In genomic region chr13:91100417-91100816, GRCm38 (mm10) we compare ENCODE assay signal across 23 mouse cellular contexts.
DNase-seq lines count a peak whose midpoint lies in the region; ATAC-seq and TF ChIP-seq lines count a peak whose summit lies in the region.
"Had no signal": no experiment of that assay in that cellular context is flagged by ENCODE, and none has a peak within 500 bp of the region (broad histone marks: within the 10 kb centered on the region; RNA-seq: fewer than 3 reads in every experiment).

No protein-coding gene starts in this region.

- no peaks in the 10 kb centered on the region for H3K4me1 ChIP-seq in midbrain, embryonic 11.5 days (ENCODE audit: control insufficient read depth, insufficient read depth, low read length)
- no peaks in the 10 kb centered on the region for H3K4me1 ChIP-seq in midbrain, embryonic 10.5 days
- no peaks in the 10 kb centered on the region for H3K4me1 ChIP-seq in midbrain, embryonic 14.5 days (ENCODE audit: control insufficient read depth, insufficient read depth, low read length)
- H3K4me1 ChIP-seq in midbrain, postnatal 0 days (ENCODE audit: insufficient read depth, low read length) = no peaks in the 10 kb centered on the region
- no peaks in the 10 kb centered on the region for H3K4me1 ChIP-seq in MEL (ENCODE audit: control insufficient read depth in 1 of 2, insufficient read depth in 2 of 2, low read length in 2 of 2)
- H3K4me1 ChIP-seq: embryonic facial prominence, embryonic 10.5 days; embryonic facial prominence, embryonic 12.5 days; forebrain, embryonic 13.5 days; forebrain, embryonic 15.5 days had no signal

- H3K4me3 ChIP-seq in midbrain, embryonic 11.5 days (ENCODE audit: low read depth, low read length) = no peak overlapping the region
- H3K4me3 ChIP-seq in midbrain, embryonic 10.5 days = no peak overlapping the region
- no peak overlapping the region for H3K4me3 ChIP-seq in midbrain, embryonic 14.5 days (replicated peaks; ENCODE audit: low read depth, low read length)
- no peak overlapping the region for H3K4me3 ChIP-seq in midbrain, postnatal 0 days (ENCODE audit: low read depth, low read length)
- no peak overlapping the region for H3K4me3 ChIP-seq in MEL (ENCODE audit: control insufficient read depth in 1 of 2, insufficient read depth in 1 of 2, low read depth in 2 of 2, low read length in 2 of 2)
- H3K4me3 ChIP-seq: embryonic facial prominence, embryonic 10.5 days; embryonic facial prominence, embryonic 12.5 days; forebrain, embryonic 13.5 days; forebrain, embryonic 15.5 days had no signal

- H3K4me2 ChIP-seq in midbrain, embryonic 11.5 days = no peak overlapping the region
- H3K4me2 ChIP-seq in midbrain, embryonic 14.5 days (ENCODE audit: low read length) = no peak overlapping the region
- H3K4me2 ChIP-seq in midbrain, postnatal 0 days (ENCODE audit: low read depth, low read length, poor library complexity, severe bottlenecking) = no peak overlapping the region
- H3K4me2 ChIP-seq: embryonic facial prominence, embryonic 12.5 days; forebrain, embryonic 13.5 days; forebrain, embryonic 15.5 days had no signal

- no peak for TF ChIP-seq POLR2A in MEL (IDR thresholded peaks at IDR 0.05; ENCODE audit: control insufficient read depth in 1 of 2, insufficient read depth in 1 of 2, low read depth in 1 of 2, low read length in 2 of 2, poor library complexity in 1 of 2)

- no peak for TF ChIP-seq EP300 in MEL (IDR thresholded peaks at IDR 0.05; ENCODE audit: low read depth in 1 of 2, low read length in 2 of 2)

- ATAC-seq in midbrain, embryonic 11.5 days (ENCODE audit: low FRiP score) = 0 out of 2 replicates have a peak, but pooled peaks have one; percentile 27
- ATAC-seq in midbrain, embryonic 14.5 days (ENCODE audit: low FRiP score, low TSS enrichment) = no peak
- no peak for ATAC-seq in midbrain, postnatal 0 days (ENCODE audit: low FRiP score)
- ATAC-seq: CD4-positive, CD25-positive, alpha-beta regulatory T cell, adult 4 months; forebrain, embryonic 13.5 days; forebrain, embryonic 15.5 days; forebrain, postnatal 0 days had no signal

- H3K27me3 ChIP-seq in midbrain, embryonic 11.5 days (ENCODE audit: control insufficient read depth, insufficient read depth, low read length) = no peaks in the 10 kb centered on the region
- H3K27me3 ChIP-seq in midbrain, embryonic 10.5 days (ENCODE audit: low read depth, poor library complexity, severe bottlenecking) = no peaks in the 10 kb centered on the region
- no peaks in the 10 kb centered on the region for H3K27me3 ChIP-seq in midbrain, embryonic 14.5 days (ENCODE audit: control insufficient read depth, insufficient read depth, low read length)
- H3K27me3 ChIP-seq in midbrain, postnatal 0 days (ENCODE audit: insufficient read depth, low read length) = no peaks in the 10 kb centered on the region
- H3K27me3 ChIP-seq in MEL (ENCODE audit: control insufficient read depth in 1 of 2, insufficient read depth in 2 of 2, low read length in 2 of 2) = no peaks in the 10 kb centered on the region
- H3K27me3 ChIP-seq: embryonic facial prominence, embryonic 12.5 days; forebrain, embryonic 13.5 days; forebrain, embryonic 15.5 days had no signal

- 80% methylated on average over 5 of the region's 5 CpGs for WGBS in midbrain, embryonic 11.5 days
- WGBS in midbrain, embryonic 10.5 days = 80% methylated on average over 5 of the region's 5 CpGs
- WGBS in midbrain, embryonic 14.5 days = 78% methylated on average over 5 of the region's 5 CpGs
- 72% methylated on average over 5 of the region's 5 CpGs for WGBS in midbrain, postnatal 0 days

- no peak for TF ChIP-seq CTCF in midbrain, postnatal 0 days (IDR thresholded peaks at IDR 0.05)
- no peak for TF ChIP-seq CTCF in MEL (IDR thresholded peaks at IDR 0.05 in 2 of 3, conservative IDR thresholded peaks at IDR 0.05 in 1 of 3; ENCODE audit: control insufficient read depth in 1 of 3, insufficient read depth in 1 of 3, low read depth in 2 of 3, low read length in 3 of 3, poor library complexity in 1 of 3, severe bottlenecking in 1 of 3)

- H3K79me2 ChIP-seq in MEL (ENCODE audit: control insufficient read depth, insufficient read depth, low read length, poor library complexity) = no peaks in the 10 kb centered on the region

- no peak for TF ChIP-seq RAD21 in MEL (IDR thresholded peaks at IDR 0.05; ENCODE audit: low read depth, low read length)

- H3K9ac ChIP-seq in midbrain, embryonic 11.5 days (ENCODE audit: low read length) = no peak overlapping the region
- H3K9ac ChIP-seq in midbrain, embryonic 14.5 days (replicated peaks; ENCODE audit: low read length) = no peak overlapping the region
- no peak overlapping the region for H3K9ac ChIP-seq in midbrain, postnatal 0 days (replicated peaks; ENCODE audit: low read length, poor library complexity, severe bottlenecking)
- no peak overlapping the region for H3K9ac ChIP-seq in MEL (ENCODE audit: control insufficient read depth, low read depth, low read length, poor library complexity, severe bottlenecking)
- H3K9ac ChIP-seq: embryonic facial prominence, embryonic 12.5 days; forebrain, embryonic 13.5 days; forebrain, embryonic 15.5 days; forebrain, postnatal 0 days had no signal

- H3K36me3 ChIP-seq in midbrain, embryonic 11.5 days (ENCODE audit: control insufficient read depth, insufficient read depth, low read length) = no peaks in the 10 kb centered on the region
- H3K36me3 ChIP-seq in midbrain, embryonic 10.5 days = no peaks in the 10 kb centered on the region
- no peaks in the 10 kb centered on the region for H3K36me3 ChIP-seq in midbrain, embryonic 14.5 days (ENCODE audit: control insufficient read depth, insufficient read depth, low read length)
- H3K36me3 ChIP-seq in midbrain, postnatal 0 days (ENCODE audit: insufficient read depth, low read length) = no peaks in the 10 kb centered on the region
- no peaks in the 10 kb centered on the region for H3K36me3 ChIP-seq in MEL (ENCODE audit: control insufficient read depth in 1 of 2, insufficient read depth in 2 of 2, low read length in 2 of 2)
- H3K36me3 ChIP-seq: embryonic facial prominence, embryonic 10.5 days; embryonic facial prominence, embryonic 12.5 days; forebrain, embryonic 15.5 days; G1E had no signal

- H3K27ac ChIP-seq in midbrain, embryonic 11.5 days (ENCODE audit: low read depth, low read length) = no peak overlapping the region
- no peak overlapping the region for H3K27ac ChIP-seq in midbrain, embryonic 10.5 days (replicated peaks)
- no peak overlapping the region for H3K27ac ChIP-seq in midbrain, embryonic 14.5 days (replicated peaks; ENCODE audit: low read depth, low read length)
- H3K27ac ChIP-seq in midbrain, postnatal 0 days (ENCODE audit: low read depth, low read length) = no peak overlapping the region
- no peak overlapping the region for H3K27ac ChIP-seq in MEL (ENCODE audit: control insufficient read depth, low read depth, low read length)
- H3K27ac ChIP-seq: embryonic facial prominence, embryonic 10.5 days; embryonic facial prominence, embryonic 12.5 days; forebrain, embryonic 13.5 days; forebrain, embryonic 15.5 days had no signal

- H3K9me3 ChIP-seq in midbrain, embryonic 11.5 days (ENCODE audit: control insufficient read depth, low read length) = no peaks in the 10 kb centered on the region
- no peaks in the 10 kb centered on the region for H3K9me3 ChIP-seq in midbrain, embryonic 10.5 days (replicated peaks)
- H3K9me3 ChIP-seq in midbrain, embryonic 14.5 days (ENCODE audit: control insufficient read depth, low read length) = no peaks in the 10 kb centered on the region
- H3K9me3 ChIP-seq in midbrain, postnatal 0 days (ENCODE audit: low read length) = no peaks in the 10 kb centered on the region
- no peaks in the 10 kb centered on the region for H3K9me3 ChIP-seq in MEL (replicated peaks; ENCODE audit: insufficient read depth, low read length)
- H3K9me3 ChIP-seq: embryonic facial prominence, embryonic 10.5 days; embryonic facial prominence, embryonic 12.5 days; forebrain, embryonic 13.5 days; forebrain, embryonic 15.5 days; G1E had no signal

- DNase-seq in midbrain, embryonic 11.5 days (ENCODE audit: low spot score, missing footprints) = no peak
- no peak for DNase-seq in midbrain, embryonic 10.5 days (ENCODE audit: low spot score)
- peak; percentile 25 for DNase-seq in midbrain, embryonic 14.5 days
- DNase-seq in midbrain, postnatal 0 days (ENCODE audit: low spot score) = no peak
- no peak for DNase-seq in MEL (ENCODE audit: low read depth, low spot score)
- DNase-seq in adrenal gland, adult 2 months = no peak
- DNase-seq in gastrocnemius, adult 18-20 months (ENCODE audit: low spot score) = no peak
- DNase-seq: adrenal gland, adult 8-10 months; adrenal gland, postnatal 14 days; adrenal gland, postnatal 36 days; B cell, adult 2 months; cerebellum, adult 11 months; cerebellum, adult 2 months; cerebellum, adult 9-10 months; cerebellum, postnatal 10 days; cerebellum, postnatal 25 days; forebrain, postnatal 0 days had no signal

TF ChIP-seq in MEL, 35 proteins besides CTCF, POLR2A, EP300 and RAD21:
- TF ChIP-seq HCFC1 (IDR thresholded peaks at IDR 0.05; ENCODE audit: low read depth, low read length) (no peak), ZNF384 (IDR thresholded peaks at IDR 0.05; ENCODE audit: low read depth, low read length) (peak; percentile 71), ZMIZ1 (IDR thresholded peaks at IDR 0.05; ENCODE audit: low read depth, low read length) (no peak), SIN3A (IDR thresholded peaks at IDR 0.05; ENCODE audit: low read length) (no peak)
TF ChIP-seq in MEL: peak in this region for 1.
